Mouse (Mus musculus) ES-Bruce4 (cell line): ENCODE measurements around the gene H2-DMb1.

Source experiments
- CTCF ChIP-seq: IDR thresholded peaks from one replicate; pipeline ENCODE4 v1.8.1; 2011; ENCODE audit warnings: low read depth, low read length
- EP300 ChIP-seq: IDR thresholded peaks from 2 replicates; pipeline ENCODE4 v1.6.1; 2011; ENCODE audit warnings: low read depth, low read length; ENCODE audit not compliant: insufficient read depth
- POLR2A ChIP-seq: IDR thresholded peaks from one replicate; pipeline ENCODE4 v1.8.1; 2011; ENCODE audit warnings: low read length; ENCODE audit not compliant: insufficient read depth

GRCm38 (mm10) chr17:34183564-34184219, 30.8 kb downstream of the H2-DMb1 start:
- TF ChIP-seq CTCF: no peak
- TF ChIP-seq EP300: no peak
- TF ChIP-seq POLR2A: no peak
